Mouse (Mus musculus) ES-E14 (cell line): ENCODE results near the gene Napa. TPM values are rescaled to one million over a fixed set of nuclear protein-coding genes. Genes with fewer than 3 reads are reported as not detected.

ENCODE experiments used
- DNase-seq: peaks from one replicate; pipeline ENCODE4 v3.0.0-alpha.2; 2013; ENCODE audit warnings: low read depth, low spot score
- H3K27ac ChIP-seq: 2 replicates; pipeline ENCODE4 v1.5.1; 2012; ENCODE audit warnings: low read depth, mild to moderate bottlenecking, low read length, moderate library complexity, mixed read lengths; ENCODE audit not compliant: poor library complexity, insufficient read depth, severe bottlenecking
- H3K36me3 ChIP-seq: 2 replicates; pipeline ENCODE4 v1.6.1; 2012; ENCODE audit warnings: mild to moderate bottlenecking, low read length, moderate library complexity, mixed read lengths; ENCODE audit not compliant: control insufficient read depth, poor library complexity, insufficient read depth, severe bottlenecking
- H3K4me1 ChIP-seq, 2 experiments: fragments of 150-350 bp in 1 of 2; sonication (generic) in 1 of 2; 2 replicates each; pipeline ENCODE4 v1.6.1; 2012; ENCODE audit warnings: low read length in 2 of 2, mild to moderate bottlenecking in 1 of 2, mixed read lengths in 1 of 2; ENCODE audit not compliant: control insufficient read depth in 2 of 2, insufficient read depth in 2 of 2, poor library complexity in 1 of 2
- H3K4me3 ChIP-seq, 2 experiments: fragments of 150-350 bp in 1 of 2; sonication (generic) in 1 of 2; 2 replicates each; pipeline ENCODE4 v1.5.1; 2012; ENCODE audit warnings: low read length in 2 of 2, low read depth in 1 of 2, mild to moderate bottlenecking in 1 of 2, mixed read lengths in 1 of 2; ENCODE audit not compliant: insufficient read depth in 1 of 2, poor library complexity in 1 of 2, severe bottlenecking in 1 of 2
- H3K9ac ChIP-seq: 2 replicates; pipeline ENCODE4 v1.6.1; 2012; ENCODE audit warnings: low read depth, mild to moderate bottlenecking, low read length, mixed read lengths; ENCODE audit not compliant: poor library complexity, insufficient read depth, severe bottlenecking
- H3K9me3 ChIP-seq: fragments of 150-350 bp; sonication (generic); 2 replicates; pipeline ENCODE4 v1.6.1; 2012; ENCODE audit warnings: low read depth, mild to moderate bottlenecking, low read length; ENCODE audit not compliant: control insufficient read depth, insufficient read depth
- CHD2 ChIP-seq: IDR thresholded peaks from 2 replicates; pipeline ENCODE4 v1.6.1; 2014; ENCODE audit warnings: mild to moderate bottlenecking, low read depth, low read length, inconsistent platforms
- HCFC1 ChIP-seq: IDR thresholded peaks from 2 replicates; pipeline ENCODE4 v1.6.1; 2012; ENCODE audit warnings: low read length, inconsistent platforms, borderline replicate concordance; ENCODE audit not compliant: insufficient read depth
- MAFK ChIP-seq: IDR thresholded peaks from 2 replicates; pipeline ENCODE4 v1.6.1; 2014; ENCODE audit warnings: mild to moderate bottlenecking, low read depth, low read length, inconsistent platforms; ENCODE audit not compliant: insufficient read depth
- ZC3H11A ChIP-seq: IDR thresholded peaks from 2 replicates; pipeline ENCODE4 v1.6.1; 2012; ENCODE audit warnings: low read depth, mild to moderate bottlenecking, inconsistent platforms, low read length, borderline replicate concordance
- ZNF384 ChIP-seq: IDR thresholded peaks from 2 replicates; pipeline ENCODE4 v1.6.1; 2012; ENCODE audit warnings: low read depth, low read length, inconsistent platforms
- in situ Hi-C, 2 experiments: fragments of 600-800 bp; cut with MboI; formaldehyde crosslinking; loops; one replicate each; pipeline ENCODE4 v1.15.1; 2025; ENCODE audit warnings: low sequenced_read_pairs in 2 of 2, inconsistent platforms in 1 of 2; ENCODE audit not compliant: unreplicated experiment in 2 of 2
- total RNA-seq: library from RNA; depleted of rRNA; stranded (reverse); fragments of 300-350 nt; gene quantifications from 2 replicates; pipeline ENCODE4 v1.2.3, GENCODE M21; 2012

The Napa gene
- total RNA-seq, 1 experiment: 103 TPM

GRCm38 (mm10) chr7:16101081-16101480 is 2.8 kb downstream of the Napa start:
- in situ Hi-C loops: no loop called here
- no peak overlapping the region for H3K4me3 ChIP-seq
- H3K27ac ChIP-seq: no peak overlapping the region
- no peak for DNase-seq
- H3K4me1 ChIP-seq: peaks cover 5 to 8% of the 10 kb centered on the region in 2 experiments; a peak in 2 of 4 replicates
- H3K9ac ChIP-seq: no peak overlapping the region
- TF ChIP-seq MAFK (no peak), ZNF384 (no peak), ZC3H11A (no peak), HCFC1 (no peak), CHD2 (no peak)
- H3K36me3 ChIP-seq: peaks cover 34% of the 10 kb centered on the region
- H3K9me3 ChIP-seq: no peaks in the 10 kb centered on the region

- Histone ChIP-seq H3K9me3 (no peaks in the 10 kb centered on the region), H3K4me1 (peaks cover 5 to 8% of the 10 kb centered on the region in 2 experiments; a peak in 2 of 4 replicates), H3K4me3 (no peak overlapping the region), H3K36me3 (peaks cover 34% of the 10 kb centered on the region), H3K9ac (no peak overlapping the region; the same call in 1 of the 2 replicates), H3K27ac (no peak overlapping the region)
- in situ Hi-C loops: no loop called here
- TF ChIP-seq HCFC1 (no peak), ZNF384 (no peak), CHD2 (no peak), ZC3H11A (no peak), MAFK (no peak)
- DNase-seq: no peak
Observed at GRCm38 (mm10) chr7:16101726-16102475, 3.6 kb downstream of the Napa start.

DNA sequence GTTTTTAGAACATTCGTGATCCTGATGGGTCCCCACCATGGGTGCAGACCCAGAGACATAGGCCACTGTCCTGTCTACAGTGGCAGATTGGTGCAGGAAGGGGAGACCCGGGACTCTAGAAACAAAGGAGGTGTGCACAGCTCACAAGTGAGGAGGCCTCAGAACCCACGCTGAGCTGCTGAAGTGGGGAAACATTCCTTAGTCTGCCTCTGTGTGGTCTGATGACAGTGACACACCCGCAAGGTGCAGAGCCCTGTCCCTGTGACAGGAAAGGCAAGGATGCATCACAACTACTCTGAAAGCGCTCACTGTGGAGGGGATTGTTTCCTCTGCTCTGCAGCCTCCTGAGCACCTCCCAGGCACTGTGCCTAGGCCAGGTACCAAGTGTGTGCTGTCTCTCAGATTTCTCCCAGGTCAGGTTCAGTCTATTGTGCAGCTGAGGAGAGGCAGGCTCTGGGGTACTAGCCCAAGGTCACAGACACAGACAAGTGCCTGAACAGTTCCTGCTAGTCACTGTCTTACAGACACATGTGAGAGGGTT is 4.5 kb downstream of the Napa start:
- H3K4me3 ChIP-seq: no peak overlapping the region
- no peak overlapping the region for H3K9ac ChIP-seq
- peaks cover 40% of the 10 kb centered on the region for H3K36me3 ChIP-seq
- no peaks in the 10 kb centered on the region for H3K9me3 ChIP-seq
- no peak for TF ChIP-seq HCFC1
- no peak for TF ChIP-seq ZC3H11A
- no peak for TF ChIP-seq MAFK
- TF ChIP-seq ZNF384: no peak
- no peak for TF ChIP-seq CHD2
- DNase-seq: no peak
- H3K27ac ChIP-seq: no peak overlapping the region
- peaks cover 5 to 8% of the 10 kb centered on the region in 2 experiments; a peak in 2 of 4 replicates for H3K4me1 ChIP-seq
- in situ Hi-C loops: no loop called here

DNA sequence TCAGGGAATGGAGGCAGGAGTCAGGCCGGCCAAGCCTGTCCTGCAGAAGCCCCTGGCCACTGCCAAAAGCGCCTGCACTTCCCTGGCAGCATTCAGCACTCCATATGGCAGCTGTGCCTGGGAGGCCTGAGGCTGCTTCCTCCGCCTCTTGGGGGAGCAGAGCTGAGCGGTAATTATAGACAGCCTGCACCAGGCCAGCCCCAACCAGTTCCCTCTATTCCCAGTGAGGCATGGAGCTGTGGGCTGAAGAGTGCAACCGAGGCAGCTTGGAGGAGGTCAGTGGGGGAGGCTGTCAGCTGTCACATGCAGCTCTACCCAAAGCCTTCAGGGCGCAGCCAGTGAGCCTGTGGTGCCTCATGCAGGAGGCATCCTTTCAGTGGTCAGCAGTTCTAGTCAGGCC is 5.5 kb downstream of the Napa start:
- no peak overlapping the region for H3K4me3 ChIP-seq
- H3K27ac ChIP-seq: no peak overlapping the region
- H3K36me3 ChIP-seq: peaks cover 46% of the 10 kb centered on the region
- TF ChIP-seq MAFK (no peak), CHD2 (no peak), ZC3H11A (no peak), HCFC1 (no peak), ZNF384 (no peak)
- H3K9ac ChIP-seq: no peak overlapping the region
- in situ Hi-C loops: no loop called here
- peaks cover 5 to 8% of the 10 kb centered on the region in 2 experiments; a peak in 2 of 4 replicates for H3K4me1 ChIP-seq
- no peak for DNase-seq
- H3K9me3 ChIP-seq: no peaks in the 10 kb centered on the region
